Mouse (Mus musculus) heart, adult 2 months (tissue): ENCODE measurements at regions not wholly inside any gene's neighbourhood (a gene's known extent, or its start where the extent isn't known, plus 50 kb on each side); places are given as distances from the start of the nearest gene placed in this dataset.

ENCODE experiments used
- DNase-seq, 2 experiments: peaks; one replicate each; pipeline ENCODE4 v3.0.0; 2021
- H3K27ac ChIP-seq: fragments of 200-600 bp; 2 replicates; pipeline ENCODE4 v1.8.1; 2022
- H3K27me3 ChIP-seq: fragments of 200-500 bp; 2 replicates; pipeline ENCODE4 v1.6.1; 2012; ENCODE audit warnings: mild to moderate bottlenecking, low read length, inconsistent platforms, mixed read lengths; ENCODE audit not compliant: control insufficient read depth, insufficient read depth
- H3K36me3 ChIP-seq: fragments of 200-500 bp; 2 replicates; pipeline ENCODE4 v1.6.1; 2012; ENCODE audit warnings: low read length, inconsistent platforms; ENCODE audit not compliant: control insufficient read depth, insufficient read depth
- H3K4me1 ChIP-seq: fragments of 200-500 bp; 2 replicates; pipeline ENCODE4 v1.6.1; 2011; ENCODE audit warnings: low read length; ENCODE audit not compliant: control insufficient read depth, insufficient read depth
- H3K4me3 ChIP-seq: fragments of 200-600 bp; 2 replicates; pipeline ENCODE4 v1.8.1; 2022
- H3K79me2 ChIP-seq: fragments of 200-500 bp; replicated peaks from 2 replicates; pipeline ENCODE4 v1.6.1; 2012; ENCODE audit warnings: mild to moderate bottlenecking, inconsistent platforms, low read length, moderate library complexity, mixed read lengths; ENCODE audit not compliant: control insufficient read depth, insufficient read depth
- H3K9ac ChIP-seq: fragments of 200-500 bp; 2 replicates; pipeline ENCODE4 v1.6.1; 2012; ENCODE audit warnings: low read depth, mild to moderate bottlenecking, control low read depth, inconsistent platforms, low read length, mixed read lengths
- CTCF ChIP-seq: fragments of 200-600 bp; IDR thresholded peaks from 2 replicates; pipeline ENCODE4 v1.8.1; 2022; ENCODE audit warnings: antibody characterized with exemption, mild to moderate bottlenecking, moderate library complexity
- EP300 ChIP-seq: fragments of 200-500 bp; IDR thresholded peaks from 2 replicates; pipeline ENCODE4 v1.6.1; 2011; ENCODE audit warnings: low read depth, low read length, control low read depth; ENCODE audit not compliant: insufficient read depth
- POLR2A ChIP-seq: fragments of 200-500 bp; IDR thresholded peaks from 2 replicates; pipeline ENCODE4 v1.6.1; 2011; ENCODE audit warnings: mild to moderate bottlenecking, low read depth, low read length, control low read depth; ENCODE audit not compliant: insufficient read depth
- WGBS: fragments of 180-500 bp; shearing (Covaris S2); methylation state at CpG from one replicate; pipeline ENCODE4 v1.1.7; 2018; 5-methylcytosine and 5-hydroxymethylcytosine counted together
- intact Hi-C: fragments of 180-260 bp; cut with DNase I; formaldehyde crosslinking; loops from one replicate; pipeline ENCODE4 v1.15.1; 2025

DNA sequence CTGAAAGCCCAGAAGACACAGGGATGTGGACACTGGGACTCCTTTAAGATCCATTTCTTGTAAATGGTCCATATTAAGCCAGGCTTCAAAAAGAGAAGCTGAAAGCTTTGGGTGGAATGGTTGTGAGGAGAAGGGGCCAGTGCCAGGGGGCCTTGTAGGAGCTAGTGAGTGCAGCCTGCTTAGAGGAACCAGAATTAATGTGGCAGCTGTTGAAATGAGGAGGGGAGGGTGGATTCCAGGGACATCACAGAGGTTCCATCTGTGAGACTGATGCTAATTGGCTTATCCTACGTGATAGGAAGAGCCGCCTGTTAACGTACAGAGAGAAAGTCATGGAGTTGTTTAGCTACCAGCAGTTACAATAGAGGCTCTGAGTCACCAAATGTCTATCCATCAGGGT is 407.6 kb downstream of the Nedd1 start:
- no peak for TF ChIP-seq EP300
- no peak for TF ChIP-seq POLR2A
- TF ChIP-seq CTCF, result no peak
- Histone ChIP-seq H3K36me3 (no peaks in the 10 kb centered on the region), H3K27me3 (no peaks in the 10 kb centered on the region), H3K27ac (no peak overlapping the region), H3K4me3 (no peak overlapping the region), H3K79me2 (no peaks in the 10 kb centered on the region), H3K9ac (no peak overlapping the region), H3K4me1 (no peaks in the 10 kb centered on the region)
- intact Hi-C loops, result no loop called here
- WGBS, result 45% methylated on average over 3 of the region's 3 CpGs
- no peak for DNase-seq

DNA sequence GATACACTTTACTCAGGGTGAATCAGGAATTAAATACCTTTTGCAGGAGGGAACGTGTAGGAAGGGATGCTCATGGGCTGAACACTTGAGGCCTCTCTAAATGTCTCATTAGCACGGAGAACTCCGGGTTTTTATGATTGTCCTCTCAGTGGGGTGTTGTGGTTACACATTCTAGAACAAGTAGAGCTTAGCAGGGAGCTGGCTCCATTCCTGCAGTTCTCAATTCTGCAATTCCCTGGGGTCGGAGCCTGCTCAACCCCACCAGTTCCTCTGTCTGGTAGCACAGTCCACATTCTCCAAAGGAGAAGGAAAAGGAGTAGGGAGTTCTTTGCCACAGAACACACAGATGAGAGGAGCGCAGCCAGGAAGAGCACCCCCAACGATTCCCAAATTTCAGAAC is 409.9 kb downstream of the Nedd1 start:
- no peaks in the 10 kb centered on the region for H3K4me1 ChIP-seq
- no peak for TF ChIP-seq CTCF
- intact Hi-C loops, result no loop called here
- peak in 1 of 2 experiments; percentile 3 for DNase-seq
- no peaks in the 10 kb centered on the region for H3K27me3 ChIP-seq
- no peak overlapping the region for H3K9ac ChIP-seq
- no peaks in the 10 kb centered on the region for H3K79me2 ChIP-seq
- no peak overlapping the region for H3K27ac ChIP-seq
- WGBS, result 63% methylated on average over 6 of the region's 6 CpGs
- H3K4me3 ChIP-seq, result no peak overlapping the region
- no peaks in the 10 kb centered on the region for H3K36me3 ChIP-seq

DNA sequence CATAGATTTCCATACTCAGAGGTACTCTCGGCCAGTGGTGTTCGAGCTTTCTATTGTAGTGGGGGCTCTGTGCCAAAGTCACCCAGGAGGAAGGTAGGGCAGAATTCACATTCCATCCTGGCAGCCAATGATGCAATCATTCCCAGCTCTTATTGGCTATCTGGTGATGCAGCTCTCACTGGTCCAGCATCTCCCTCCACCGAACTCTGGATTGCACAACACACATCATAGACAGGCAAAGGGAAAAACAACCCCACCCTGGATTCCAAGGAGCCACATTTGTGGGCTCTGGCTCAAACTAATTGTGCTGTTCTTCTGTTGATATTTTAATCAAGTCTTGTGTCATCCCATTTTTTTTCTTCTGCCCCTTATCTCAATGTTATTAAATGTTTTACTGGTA is 413.6 kb downstream of the Nedd1 start:
- no peak overlapping the region for H3K27ac ChIP-seq
- H3K4me3 ChIP-seq, result no peak overlapping the region
- no peaks in the 10 kb centered on the region for H3K79me2 ChIP-seq
- H3K4me1 ChIP-seq, result no peaks in the 10 kb centered on the region
- no peaks in the 10 kb centered on the region for H3K36me3 ChIP-seq
- intact Hi-C loops, result loop anchor here (1.0 to 10.0 kb wide), 3 partner anchors 346 to 1014 kb away; no protein-coding TSS in a partner anchor
- no peaks in the 10 kb centered on the region for H3K27me3 ChIP-seq
- WGBS, result 66% methylated on average over 3 of the region's 3 CpGs
- DNase-seq, result peak in 1 of 2 experiments; percentile 10
- no peak overlapping the region for H3K9ac ChIP-seq
- no peak for TF ChIP-seq EP300
- no peak for TF ChIP-seq POLR2A
- no peak for TF ChIP-seq CTCF

DNA sequence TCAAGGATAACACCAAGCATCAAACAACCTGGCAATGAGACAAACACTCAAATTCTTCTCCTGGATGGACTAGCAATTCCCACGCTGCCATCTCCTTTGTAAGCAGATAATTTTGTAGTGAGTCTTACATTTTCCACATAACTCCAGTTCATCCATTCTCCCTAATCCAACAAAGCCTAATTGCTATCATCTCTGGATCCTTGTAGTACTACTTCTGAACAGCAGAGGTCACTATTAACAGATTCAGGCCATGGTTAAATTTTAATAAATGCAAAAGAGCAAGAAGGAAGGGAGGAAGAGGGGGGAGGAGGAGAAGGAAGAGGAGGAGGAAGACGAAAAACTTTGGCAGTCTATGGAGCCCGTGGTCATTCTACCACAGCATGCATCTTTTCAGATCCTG is 414.4 kb downstream of the Nedd1 start:
- DNase-seq, result no peak
- Histone ChIP-seq H3K4me3 (no peak overlapping the region), H3K79me2 (no peaks in the 10 kb centered on the region), H3K36me3 (no peaks in the 10 kb centered on the region), H3K27ac (no peak overlapping the region), H3K9ac (no peak overlapping the region), H3K4me1 (no peaks in the 10 kb centered on the region), H3K27me3 (no peaks in the 10 kb centered on the region)
- intact Hi-C loops, result loop anchor here (1.0 to 10.0 kb wide), 3 partner anchors 347 to 1013 kb away; no protein-coding TSS in a partner anchor
- 22% methylated on average over 3 of the region's 3 CpGs for WGBS
- TF ChIP-seq CTCF (peak; percentile 81), EP300 (no peak), POLR2A (no peak)

DNA sequence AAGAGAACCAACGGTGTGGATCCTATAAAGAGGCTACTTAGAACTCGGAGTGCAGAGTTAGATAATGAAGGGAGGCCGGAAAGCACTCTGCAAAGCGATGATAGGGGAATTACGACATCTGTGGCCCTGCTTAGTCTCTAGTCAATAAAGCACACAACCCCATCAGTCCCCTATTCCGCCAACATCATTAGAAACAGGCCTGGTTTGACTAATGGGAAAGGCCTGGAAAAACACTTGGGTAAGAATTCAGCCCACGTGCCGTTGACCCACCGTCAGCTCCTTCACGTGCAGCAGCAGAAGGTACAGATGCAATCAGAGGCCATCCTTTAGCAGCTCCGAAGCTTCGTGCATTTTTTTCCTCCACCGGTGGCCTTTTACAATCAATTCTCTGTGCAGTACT is 423.5 kb downstream of the Nedd1 start:
- no peaks in the 10 kb centered on the region for H3K4me1 ChIP-seq
- 64% methylated on average over 13 of the region's 13 CpGs for WGBS
- H3K27me3 ChIP-seq, result no peaks in the 10 kb centered on the region
- no peak overlapping the region for H3K27ac ChIP-seq
- no peaks in the 10 kb centered on the region for H3K79me2 ChIP-seq
- no peak for DNase-seq
- no peak overlapping the region for H3K4me3 ChIP-seq
- TF ChIP-seq CTCF (no peak), POLR2A (no peak), EP300 (no peak)
- H3K36me3 ChIP-seq, result no peaks in the 10 kb centered on the region
- no peak overlapping the region for H3K9ac ChIP-seq
- intact Hi-C loops, result no loop called here

DNA sequence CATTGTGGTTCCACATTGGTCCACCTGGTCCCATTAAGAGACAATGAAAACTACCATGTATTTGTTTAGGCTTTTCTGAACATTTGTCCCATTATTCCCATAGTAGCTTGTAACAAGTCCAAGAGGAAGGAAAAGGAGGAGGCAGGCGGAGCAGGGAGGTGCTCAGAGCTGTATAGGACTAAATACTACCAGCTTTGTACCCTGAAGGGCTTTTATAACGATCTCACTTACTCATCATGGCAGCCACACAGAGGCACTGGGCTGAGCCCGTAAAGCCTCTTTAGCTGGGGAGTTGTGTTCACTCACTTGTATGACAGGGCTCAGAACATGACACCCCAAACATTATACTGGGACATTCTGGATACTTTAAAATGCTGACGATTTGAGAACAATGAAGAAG is 425.4 kb downstream of the Nedd1 start:
- no peaks in the 10 kb centered on the region for H3K36me3 ChIP-seq
- no peaks in the 10 kb centered on the region for H3K27me3 ChIP-seq
- intact Hi-C loops, result no loop called here
- 80% methylated on average over 4 of the region's 4 CpGs for WGBS
- no peak overlapping the region for H3K4me3 ChIP-seq
- H3K79me2 ChIP-seq, result no peaks in the 10 kb centered on the region
- no peak overlapping the region for H3K9ac ChIP-seq
- TF ChIP-seq CTCF, result no peak
- no peak for TF ChIP-seq EP300
- no peak for TF ChIP-seq POLR2A
- H3K27ac ChIP-seq, result no peak overlapping the region
- no peaks in the 10 kb centered on the region for H3K4me1 ChIP-seq
- DNase-seq, result no peak
